Mouse (Mus musculus): ENCODE data around the gene Gm3646.

Gene Gm3646

DNA sequence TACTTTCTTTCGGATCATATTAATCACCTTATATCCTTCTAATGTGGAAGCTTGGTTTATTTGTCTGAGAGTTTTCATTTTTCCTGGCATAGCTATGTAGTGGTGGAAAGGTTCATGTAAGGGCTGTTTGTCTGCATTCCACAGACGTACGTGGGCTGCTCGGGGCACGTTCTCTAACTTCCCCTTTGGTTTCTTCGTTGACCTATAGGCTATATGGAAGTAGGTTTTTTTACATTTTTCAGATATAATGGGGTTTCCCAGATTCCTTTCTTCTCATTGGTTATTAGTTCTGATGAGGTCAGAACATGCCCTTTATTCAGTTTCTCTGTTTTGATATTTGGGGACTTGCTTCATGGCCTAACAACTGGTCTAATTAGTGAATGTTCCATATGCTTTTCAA lies 23.3 kb downstream of the Gm3646 start:
- DNase-seq (ENCODE audit: low read depth, low spot score): no peak

GRCm38 (mm10) chr1:39779111-39779980 lies 25.8 kb downstream of the Gm3646 start:
- DNase-seq (ENCODE audit: low read depth, low spot score): no peak

DNA sequence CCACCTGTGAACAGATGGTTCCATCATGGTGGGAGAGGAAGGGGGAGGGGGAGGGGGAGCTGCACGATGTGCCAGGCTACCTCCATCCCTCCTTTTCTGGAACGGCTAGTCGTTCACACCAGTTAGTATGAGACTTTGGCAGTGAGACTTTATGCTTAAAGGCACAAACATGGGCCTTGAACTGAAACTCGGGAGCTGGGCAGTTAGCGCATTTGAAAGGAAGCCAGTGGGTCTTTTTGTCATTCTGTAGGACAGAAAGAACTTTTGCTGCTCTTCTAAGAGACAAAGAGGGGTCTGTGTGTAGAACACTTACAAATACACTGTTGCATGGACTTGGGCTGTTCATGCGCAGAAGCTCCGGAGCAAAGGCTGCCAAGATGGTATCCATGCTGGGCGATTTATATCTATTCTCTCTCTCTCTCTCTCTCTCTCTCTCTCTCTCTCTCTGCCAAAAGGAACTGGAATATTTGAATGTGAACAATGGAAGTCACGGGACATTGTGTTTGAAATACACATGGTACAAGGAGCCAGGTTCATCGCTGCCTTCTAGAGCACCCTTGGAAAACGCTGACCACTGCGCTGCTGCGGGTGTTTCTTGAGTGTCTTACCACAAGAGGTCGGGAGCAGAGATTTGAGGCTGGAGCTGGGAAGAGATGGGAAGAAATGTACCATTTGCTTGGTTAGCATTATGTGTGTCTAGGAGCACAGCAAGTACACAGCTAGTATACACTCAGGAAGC lies 31.0 kb downstream of the Gm3646 start:
- no peak for DNase-seq (ENCODE audit: low read depth, low spot score)

DNA sequence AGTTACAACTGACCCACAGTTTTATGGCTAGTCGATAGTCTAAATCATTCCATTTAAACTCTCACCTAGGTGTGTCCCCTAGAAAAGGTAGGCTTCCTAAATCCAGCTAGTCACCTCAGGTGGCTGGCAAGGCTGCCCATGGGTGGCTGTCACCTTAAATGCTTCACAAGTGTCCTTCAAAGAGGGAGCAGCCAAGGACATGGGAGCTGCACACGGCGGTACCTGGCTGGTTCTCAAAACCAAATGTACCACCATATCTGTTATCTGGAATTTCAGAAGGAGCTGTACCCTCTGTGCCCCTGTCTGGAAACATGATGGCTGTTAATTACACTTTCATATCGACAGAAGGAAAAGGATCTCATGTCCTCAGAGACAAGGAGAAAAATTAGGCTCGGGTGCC lies 31.6 kb downstream of the Gm3646 start:
- no peak for DNase-seq (ENCODE audit: low read depth, low spot score)

- no peak for DNase-seq (ENCODE audit: low read depth, low spot score)
These were observed 32.6 kb downstream of the Gm3646 start for GRCm38 (mm10) chr1:39772401-39773095.

GRCm38 (mm10) chr1:39770436-39770835 lies 34.7 kb downstream of the Gm3646 start:
- no peak for DNase-seq (ENCODE audit: low read depth, low spot score)

- DNase-seq (ENCODE audit: low read depth, low spot score): no peak
These were observed 37.1 kb downstream of the Gm3646 start for GRCm38 (mm10) chr1:39768017-39768416.

DNA sequence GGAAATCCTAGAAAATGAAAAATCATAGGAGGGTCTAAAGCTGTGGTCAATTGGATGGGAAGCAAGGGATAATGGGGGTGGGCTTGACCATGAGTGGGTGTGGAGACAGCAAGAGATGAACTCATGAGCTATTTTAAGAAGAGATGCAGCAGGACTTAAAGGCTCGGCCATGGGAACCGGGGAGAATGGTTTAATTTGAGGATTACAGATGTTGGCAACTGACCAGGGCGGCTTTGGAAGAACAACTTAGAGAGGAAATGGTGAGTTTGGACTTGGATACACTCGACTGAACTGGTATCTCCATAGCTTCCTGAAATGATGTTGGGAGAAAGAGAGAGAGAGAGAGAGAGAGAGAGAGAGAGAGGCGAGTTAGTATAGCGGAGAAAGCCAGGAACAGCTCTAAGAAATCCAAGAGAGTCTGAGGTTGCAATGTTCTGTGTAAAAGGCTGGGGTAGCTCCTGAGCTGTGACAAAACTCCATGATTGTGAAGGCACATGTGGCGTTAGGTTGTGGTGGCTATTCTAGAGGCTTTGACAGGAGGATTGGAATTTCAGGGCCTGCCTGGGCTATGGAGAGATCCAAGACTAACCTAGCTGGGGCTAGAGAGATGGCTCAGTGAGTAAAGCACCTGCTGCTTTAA lies 39.2 kb downstream of the Gm3646 start:
- DNase-seq (ENCODE audit: low read depth, low spot score): no peak

- no peak for DNase-seq (ENCODE audit: low read depth, low spot score)
These were observed 43.1 kb downstream of the Gm3646 start for GRCm38 (mm10) chr1:39762025-39762370.

DNA sequence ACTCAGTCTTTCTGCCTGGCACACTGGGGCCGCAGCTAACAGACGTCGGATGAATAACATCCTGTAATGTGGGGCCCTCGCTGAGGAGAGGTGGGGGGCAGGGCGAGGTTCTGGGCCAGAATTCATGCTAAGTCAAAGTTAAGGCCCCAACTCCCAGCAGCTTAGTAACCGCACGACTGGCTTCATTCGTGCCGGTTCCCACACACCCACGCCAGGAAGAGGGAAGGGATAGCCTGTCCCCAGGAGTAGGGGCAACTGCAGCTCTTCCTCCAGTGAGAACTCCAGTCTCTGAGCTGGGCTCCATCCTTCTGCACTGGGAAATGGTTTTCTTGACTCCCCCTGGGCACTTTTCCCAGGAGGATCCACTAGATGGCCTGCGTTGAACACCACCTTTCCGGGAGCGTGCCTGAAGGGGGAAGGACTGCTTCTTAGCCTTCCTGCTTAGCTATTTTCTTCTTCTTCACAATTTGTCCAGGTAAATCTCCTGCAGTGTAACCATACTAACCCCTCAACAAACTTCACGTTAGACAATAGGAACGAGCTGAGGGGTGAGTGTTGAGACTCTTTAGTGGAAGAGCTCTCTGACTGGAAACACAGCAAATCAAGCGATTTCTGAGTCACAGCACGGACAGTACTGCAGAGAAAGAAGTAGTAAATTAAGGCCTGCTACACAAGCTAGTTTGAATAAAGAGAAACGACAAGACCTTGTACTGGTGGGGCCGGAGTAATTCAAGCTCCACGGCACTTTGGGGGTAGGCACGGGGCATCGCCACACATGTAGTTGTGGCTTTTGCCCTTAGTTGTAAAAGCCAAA lies 43.7 kb downstream of the Gm3646 start:
- no peak for DNase-seq (ENCODE audit: low read depth, low spot score)

DNA sequence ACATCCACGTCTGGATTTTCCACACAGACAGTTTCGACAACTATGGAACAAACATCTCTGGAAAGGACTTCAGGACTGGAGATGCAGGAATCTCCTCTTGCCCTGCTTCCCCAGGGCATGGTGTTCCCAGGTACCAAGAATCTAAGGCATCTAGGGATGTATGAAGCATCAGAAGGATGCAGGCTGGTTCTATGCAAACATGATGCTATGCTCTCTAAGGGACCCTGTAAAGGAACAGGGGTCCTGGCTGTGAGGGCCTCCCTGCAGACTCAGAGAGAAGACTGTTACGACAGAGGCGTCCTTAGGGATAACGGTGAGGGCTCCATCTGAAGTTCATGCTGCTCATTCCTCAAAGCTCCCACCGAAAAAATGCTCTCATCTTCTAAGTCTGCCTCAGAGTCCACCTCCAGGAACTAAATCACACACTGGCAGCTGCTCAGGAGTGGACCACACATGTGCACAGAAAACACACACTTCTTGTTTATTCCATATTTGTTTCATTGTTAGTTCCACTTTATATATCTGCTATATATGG lies 44.9 kb downstream of the Gm3646 start:
- DNase-seq (ENCODE audit: low read depth, low spot score): no peak

DNA sequence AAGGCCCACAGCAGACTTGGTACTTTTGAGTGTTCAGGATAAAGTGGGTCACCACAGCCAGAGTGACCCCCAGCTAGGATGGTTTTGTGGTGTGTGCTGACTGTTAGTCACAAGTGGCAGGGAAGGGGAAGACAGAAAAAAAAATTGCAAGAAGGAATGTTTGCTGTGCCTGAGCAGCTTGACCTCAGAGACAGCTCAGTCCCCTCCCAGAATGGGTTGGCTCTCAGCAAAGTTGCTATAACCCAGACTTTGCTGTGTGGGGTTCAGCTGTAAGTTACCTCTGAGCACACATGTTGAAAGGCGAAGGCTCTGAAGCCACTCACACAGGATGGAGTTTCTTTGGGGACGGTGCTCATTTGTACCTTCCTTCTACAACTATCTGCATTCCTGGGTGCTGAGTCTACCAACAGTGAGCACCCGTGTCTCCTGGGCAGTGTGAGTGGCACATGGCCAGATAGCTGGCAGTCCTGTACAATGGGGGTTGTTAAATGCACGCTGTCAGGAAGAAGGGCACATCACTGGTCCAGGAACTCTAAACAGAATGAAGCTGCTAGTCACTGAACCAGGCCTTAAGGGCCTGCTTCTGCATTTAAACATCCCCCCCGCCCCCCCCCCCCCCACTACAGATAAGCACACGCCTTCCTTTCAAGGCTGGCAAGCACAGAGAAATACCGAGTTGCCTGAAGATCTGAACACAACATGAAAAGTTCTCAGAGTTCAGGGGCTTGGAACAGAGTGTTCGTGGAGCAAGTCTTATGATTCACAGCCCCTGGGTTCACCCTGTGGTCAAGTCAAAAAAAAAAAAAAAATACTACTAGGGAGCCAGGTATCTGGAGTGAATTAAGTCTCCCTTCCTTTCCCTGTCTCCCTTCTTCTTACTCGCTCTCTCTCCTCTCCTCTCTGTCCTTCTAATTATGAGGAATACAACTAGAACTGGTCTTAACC lies 45.6 kb downstream of the Gm3646 start:
- no peak for DNase-seq (ENCODE audit: low read depth, low spot score)

DNA sequence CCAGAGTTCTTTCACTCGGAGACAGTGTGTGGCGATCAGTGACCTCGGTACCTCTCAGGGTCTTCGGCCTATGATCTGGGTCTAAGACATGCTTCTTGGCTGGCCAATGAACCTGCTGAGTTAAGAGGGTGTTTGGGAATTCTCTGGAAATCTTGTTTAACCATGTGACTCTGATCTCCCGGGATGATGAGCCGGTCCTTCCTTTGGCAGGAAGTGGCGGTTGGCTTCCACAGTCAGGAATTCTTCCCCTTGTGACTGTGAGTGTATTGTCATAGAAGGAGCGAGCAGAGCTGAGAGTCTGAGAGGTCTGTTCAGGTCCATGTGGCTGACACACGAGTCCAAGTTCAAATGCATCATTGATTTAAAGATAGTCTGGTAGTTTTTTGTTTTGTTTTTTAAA lies 46.9 kb downstream of the Gm3646 start:
- DNase-seq (ENCODE audit: low read depth, low spot score): no peak

GRCm38 (mm10) chr1:39756952-39757351 lies 48.2 kb downstream of the Gm3646 start:
- DNase-seq (ENCODE audit: low read depth, low spot score): no peak

DNA sequence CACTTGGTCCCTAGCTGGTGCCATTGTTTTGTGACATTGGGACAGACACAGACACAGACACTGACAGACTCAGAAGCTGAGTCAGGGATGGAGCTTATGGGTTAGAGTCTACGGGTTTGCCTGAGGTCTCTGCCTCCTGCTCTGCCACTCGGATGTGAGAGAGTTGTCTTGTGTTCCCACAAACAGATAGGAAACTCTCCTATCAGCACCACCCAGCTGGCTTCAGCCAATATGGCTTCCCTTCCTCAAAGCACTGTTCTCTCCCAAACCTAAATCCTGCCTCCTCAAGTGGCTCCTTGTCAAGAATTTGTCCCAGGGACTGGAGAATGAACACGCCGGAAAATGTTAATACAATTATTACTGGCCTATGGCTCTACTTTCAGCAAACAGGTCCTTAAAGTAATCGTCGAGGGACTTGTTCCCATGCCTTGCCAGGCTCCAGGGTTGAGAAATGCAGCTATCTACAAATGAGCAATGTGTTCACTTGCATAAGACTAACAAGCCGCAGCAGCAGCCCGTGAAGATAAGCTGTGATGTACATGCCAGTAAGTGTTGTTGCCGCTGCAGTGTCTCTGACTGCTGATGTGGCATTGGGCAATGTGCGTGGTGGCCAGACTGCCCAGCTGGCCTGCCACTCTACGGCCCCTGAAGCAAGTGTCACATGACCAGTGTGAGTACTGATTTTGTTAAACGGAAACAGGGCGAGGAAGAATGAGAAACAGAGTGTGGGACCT lies 50.7 kb downstream of the Gm3646 start:
- DNase-seq (ENCODE audit: low read depth, low spot score): no peak
